Mouse (Mus musculus) heart, postnatal 4 days (tissue): Measurements from ENCODE around the gene Hmces. TPM values are rescaled to one million over a fixed set of nuclear protein-coding genes. Genes with fewer than 3 reads are reported as not detected.

Experiments
- DNase-seq: peaks from one replicate; pipeline ENCODE4 v3.0.0; 2021
- total RNA-seq, 2 experiments: library from RNA; stranded (reverse); gene quantifications; 2 replicates each; pipeline ENCODE4 v1.2.3; 2021

Gene Hmces
- 10 to 100 TPM; 14.0 to 16.3 TPM for total RNA-seq

GRCm38 (mm10) chr6:87913661-87914325 is at the start of gene Hmces:
Hmces (plus strand) TSS chr6:87913935.
- peak; percentile 73 for DNase-seq

GRCm38 (mm10) chr6:87866211-87866610 is 47.5 kb upstream of the Hmces start:
- no peak for DNase-seq

- no peak for DNase-seq
Measured at GRCm38 (mm10) chr6:87867256-87867655, 46.5 kb upstream of the Hmces start.

- peak; percentile 90 for DNase-seq
Measured at GRCm38 (mm10) chr6:87868871-87869506, 44.7 kb upstream of the Hmces start.

GRCm38 (mm10) chr6:87870440-87870839 is 43.3 kb upstream of the Hmces start:
- no peak for DNase-seq

GRCm38 (mm10) chr6:87871240-87871639 is 42.5 kb upstream of the Hmces start:
- DNase-seq = no peak

- DNase-seq = peak; percentile 37
Measured at GRCm38 (mm10) chr6:87873104-87873503, 40.6 kb upstream of the Hmces start.

- DNase-seq = no peak
Measured at GRCm38 (mm10) chr6:87873963-87874362, 39.8 kb upstream of the Hmces start.

- DNase-seq = peak; percentile 66
Measured at GRCm38 (mm10) chr6:87875083-87875482, 38.7 kb upstream of the Hmces start.

GRCm38 (mm10) chr6:87875562-87875961 is 38.2 kb upstream of the Hmces start:
- no peak for DNase-seq

- DNase-seq = peak; percentile 52
Measured at GRCm38 (mm10) chr6:87876068-87876643, 37.6 kb upstream of the Hmces start.

- no peak for DNase-seq
Measured at GRCm38 (mm10) chr6:87879010-87879409, 34.7 kb upstream of the Hmces start.

GRCm38 (mm10) chr6:87879628-87880027 is 34.1 kb upstream of the Hmces start:
- no peak for DNase-seq

- DNase-seq = no peak
Measured at GRCm38 (mm10) chr6:87882221-87882620, 31.5 kb upstream of the Hmces start.

- no peak for DNase-seq
Measured at GRCm38 (mm10) chr6:87882816-87883215, 30.9 kb upstream of the Hmces start.

- DNase-seq = no peak
Measured at GRCm38 (mm10) chr6:87886721-87887120, 27.0 kb upstream of the Hmces start.

- peak; percentile 100 for DNase-seq
Measured at GRCm38 (mm10) chr6:87887594-87888233, 26.0 kb upstream of the Hmces start, which contains the start of gene Copg1. Copg1 (plus strand) TSS chr6:87887814.

- no peak for DNase-seq
Measured at GRCm38 (mm10) chr6:87893931-87894330, 19.8 kb upstream of the Hmces start.

GRCm38 (mm10) chr6:87898028-87898427 is 15.7 kb upstream of the Hmces start:
- DNase-seq = no peak

GRCm38 (mm10) chr6:87906632-87907031 is 7.1 kb upstream of the Hmces start:
- no peak for DNase-seq

GRCm38 (mm10) chr6:87909181-87909580 is 4.6 kb upstream of the Hmces start:
- no peak for DNase-seq

GRCm38 (mm10) chr6:87911559-87911958 is 2.2 kb upstream of the Hmces start:
- no peak for DNase-seq
